Mouse (Mus musculus): ENCODE measurements around the gene Gosr2.
A peak's percentile ranks its signal among the peaks of the same experiment; 100 is the strongest.
"Not testable (repeated sequence)": the region's sequence is repeated elsewhere in the genome, so short reads cannot be mapped to it uniquely, and the experiment has no call there.

Gene Gosr2

DNA sequence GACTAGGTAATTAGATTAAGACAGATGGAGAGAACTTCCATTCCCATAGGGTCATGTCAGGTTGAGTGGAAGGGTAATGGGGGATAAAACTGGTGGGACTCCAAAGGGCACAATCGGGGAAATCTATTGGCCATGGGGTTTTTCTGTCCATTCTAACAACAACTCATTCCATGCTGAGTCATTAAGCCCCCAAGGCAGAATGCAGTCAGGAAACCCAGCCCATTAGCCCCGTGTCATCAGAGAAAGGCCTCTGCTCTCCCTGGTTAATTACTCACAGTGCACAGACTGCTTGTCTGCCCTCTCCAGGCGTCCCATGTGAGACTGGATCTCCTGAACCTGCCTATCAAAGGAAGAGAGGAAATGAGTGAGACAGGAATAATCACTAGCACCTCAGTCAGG lies 8.7 kb downstream of the Gosr2 start:
- DNase-seq (ENCODE audit: low read depth, low spot score), result no peak

DNA sequence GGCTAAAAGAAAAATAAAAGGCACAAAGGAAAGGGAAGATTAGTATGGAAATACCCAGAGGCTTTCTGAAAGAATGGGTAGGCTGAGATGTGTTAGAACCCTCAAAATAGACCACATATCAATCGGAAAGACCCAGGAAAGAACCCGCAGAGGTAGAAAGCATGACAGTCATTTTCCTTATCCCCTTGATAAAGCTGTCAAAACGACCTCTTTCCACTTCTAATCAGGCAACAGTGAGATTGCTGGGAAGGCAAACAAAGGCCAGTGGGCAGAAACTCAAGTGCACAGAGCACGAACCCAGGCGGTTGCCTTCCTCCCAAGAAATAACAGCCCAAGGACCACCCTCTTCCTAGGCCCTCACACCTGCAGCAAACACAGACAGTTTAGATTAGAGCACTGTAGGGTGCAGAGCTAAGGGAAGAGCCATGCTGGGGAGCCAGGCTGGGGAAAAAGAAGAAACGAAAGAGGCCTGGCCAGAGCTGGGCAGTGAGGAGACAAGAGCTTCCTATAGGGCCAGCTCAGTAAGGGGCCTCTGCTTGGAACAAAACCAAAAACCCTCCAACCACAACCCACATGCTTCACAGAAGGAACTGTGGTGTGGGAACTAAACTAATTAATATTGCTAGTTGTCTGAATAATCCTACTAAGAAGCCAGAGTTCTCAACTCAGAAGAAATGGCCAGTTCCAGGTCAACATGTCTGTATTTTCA lies 9.3 kb downstream of the Gosr2 start:
- no peak for DNase-seq (ENCODE audit: low read depth, low spot score)

DNA sequence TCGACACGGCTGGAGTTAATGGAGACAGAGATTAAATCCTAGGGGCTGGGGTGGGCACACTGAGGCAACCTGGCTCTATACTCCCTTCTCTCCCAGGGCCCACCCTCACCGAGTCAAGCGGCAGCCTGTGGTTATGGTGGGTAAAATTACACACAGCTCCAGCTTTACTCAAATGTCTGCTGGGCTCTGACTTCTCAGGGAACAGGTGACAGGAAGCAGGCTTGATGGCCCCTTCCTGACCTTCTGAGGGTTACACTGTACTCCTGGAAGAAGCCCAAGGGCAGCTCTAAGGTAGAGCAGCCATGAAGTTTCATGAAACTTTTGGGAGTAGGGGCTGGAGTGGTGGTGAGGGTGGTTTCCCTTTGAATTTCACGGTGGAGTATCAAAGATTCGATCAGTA lies 11.0 kb downstream of the Gosr2 start:
- no peak for DNase-seq (ENCODE audit: low read depth, low spot score)

GRCm38 (mm10) chr11:103685261-103685736 lies 12.4 kb downstream of the Gosr2 start:
- no peak for DNase-seq (ENCODE audit: low read depth, low spot score)

GRCm38 (mm10) chr11:103683667-103684334 lies 13.9 kb downstream of the Gosr2 start:
- DNase-seq (ENCODE audit: low read depth, low spot score), result no peak

DNA sequence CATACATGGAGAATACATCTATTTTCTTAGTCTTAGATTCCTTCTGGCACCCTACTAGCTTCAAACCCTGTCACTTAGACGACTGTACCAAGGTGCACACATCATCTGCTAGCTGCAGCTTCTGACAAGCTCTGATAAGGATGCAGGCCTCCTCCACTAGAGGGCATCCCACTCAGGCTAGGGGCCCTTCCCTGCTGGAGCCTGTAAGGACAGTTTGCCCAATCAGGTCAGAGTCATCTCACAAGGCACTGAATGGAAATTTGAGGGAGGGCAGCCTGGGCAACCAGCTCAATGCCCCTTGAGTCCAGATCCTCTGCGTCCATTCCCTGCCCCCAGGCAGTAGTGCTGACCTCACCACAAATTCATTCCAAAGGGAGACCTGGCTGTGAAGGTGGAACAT lies 20.7 kb downstream of the Gosr2 start:
- not testable (repeated sequence) for DNase-seq (ENCODE audit: low read depth, low spot score)

- DNase-seq (ENCODE audit: low read depth, low spot score), result peak; percentile 53
Measured at GRCm38 (mm10) chr11:103675556-103675955, 22.1 kb downstream of the Gosr2 start.

DNA sequence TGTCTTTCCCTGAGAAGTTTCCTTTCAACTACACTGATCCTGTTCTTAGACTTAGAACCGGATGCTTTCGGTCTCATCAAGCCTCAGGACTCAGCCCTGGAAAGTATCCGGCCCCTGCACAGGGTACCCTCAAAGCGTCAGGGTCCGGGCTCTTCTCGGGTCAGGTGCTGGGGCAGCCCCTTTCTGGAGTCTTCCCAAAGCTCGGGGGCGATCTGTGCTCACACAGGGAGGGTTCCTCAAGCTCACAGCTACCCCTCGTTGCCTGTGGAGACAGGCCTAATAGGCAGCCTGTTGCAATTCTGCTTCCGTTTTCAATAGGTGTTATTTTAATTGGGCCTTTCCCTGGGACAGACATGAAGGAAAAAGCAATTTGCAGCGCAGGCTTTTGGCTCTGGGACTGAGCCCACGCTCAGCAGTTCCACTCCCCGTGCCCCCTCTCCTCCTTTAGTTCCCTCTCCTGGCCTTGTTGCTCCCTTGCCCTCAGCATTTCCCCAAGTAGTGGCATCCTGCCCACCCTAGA lies 30.7 kb downstream of the Gosr2 start:
- no peak for DNase-seq (ENCODE audit: low read depth, low spot score)

DNA sequence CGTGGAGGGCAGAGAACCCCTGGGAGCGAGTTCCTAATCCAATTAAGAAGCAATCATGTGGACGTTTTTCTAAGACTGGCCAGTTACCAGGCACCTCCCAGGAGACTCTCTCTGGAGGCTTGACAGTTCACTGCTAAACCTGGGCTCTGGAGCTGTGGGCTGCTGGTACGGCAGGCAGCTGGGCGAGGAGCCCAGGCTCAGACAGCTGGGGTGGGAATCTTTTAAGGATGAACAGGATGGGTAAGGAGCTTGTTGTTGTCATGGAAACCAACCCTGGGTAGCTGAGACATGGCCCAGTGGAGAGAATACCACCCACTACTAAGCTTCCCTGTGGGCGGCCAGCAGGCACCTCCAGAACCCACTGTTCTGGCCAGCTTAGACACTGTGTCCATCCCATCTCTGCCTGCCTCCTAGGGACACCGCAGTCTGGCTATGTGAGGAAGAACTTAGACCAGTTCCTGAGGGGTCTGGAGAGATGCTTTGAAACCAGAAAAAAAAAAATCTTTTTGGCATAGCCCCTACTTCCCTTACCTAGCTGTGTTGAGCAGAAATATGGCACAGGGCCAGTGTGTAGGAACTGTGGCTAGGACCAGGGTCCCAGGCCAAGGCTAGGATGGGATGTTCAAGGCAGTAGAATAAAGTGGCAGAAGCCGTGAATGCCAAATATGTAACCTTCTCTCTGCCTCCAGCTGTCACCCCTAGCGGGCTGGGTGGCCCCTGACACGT lies 31.4 kb downstream of the Gosr2 start:
- no peak for DNase-seq (ENCODE audit: low read depth, low spot score)

DNA sequence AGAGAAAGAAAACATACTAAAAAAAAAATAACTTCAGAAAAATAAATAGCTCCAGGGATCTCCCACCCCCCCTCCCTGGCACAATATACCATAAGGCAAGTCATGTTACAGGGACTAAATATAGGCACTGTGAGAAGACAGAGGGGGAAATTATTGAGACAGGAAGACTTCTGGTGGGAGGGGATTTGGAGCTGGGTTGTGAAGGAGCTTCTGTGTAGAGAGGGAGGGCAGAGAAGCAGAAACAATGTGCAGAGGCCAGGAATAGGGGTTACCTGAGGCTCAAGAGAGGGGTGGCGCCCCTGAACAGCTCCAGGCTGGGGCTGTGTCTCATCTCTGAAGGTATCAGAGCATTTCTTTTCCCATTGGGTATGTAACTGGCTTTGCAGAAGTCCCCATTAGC lies 32.0 kb downstream of the Gosr2 start:
- no peak for DNase-seq (ENCODE audit: low read depth, low spot score)

- no peak for DNase-seq (ENCODE audit: low read depth, low spot score)
Measured at GRCm38 (mm10) chr11:103663119-103663518, 34.6 kb downstream of the Gosr2 start.

GRCm38 (mm10) chr11:103662546-103662945 lies 35.2 kb downstream of the Gosr2 start:
- DNase-seq (ENCODE audit: low read depth, low spot score), result no peak

DNA sequence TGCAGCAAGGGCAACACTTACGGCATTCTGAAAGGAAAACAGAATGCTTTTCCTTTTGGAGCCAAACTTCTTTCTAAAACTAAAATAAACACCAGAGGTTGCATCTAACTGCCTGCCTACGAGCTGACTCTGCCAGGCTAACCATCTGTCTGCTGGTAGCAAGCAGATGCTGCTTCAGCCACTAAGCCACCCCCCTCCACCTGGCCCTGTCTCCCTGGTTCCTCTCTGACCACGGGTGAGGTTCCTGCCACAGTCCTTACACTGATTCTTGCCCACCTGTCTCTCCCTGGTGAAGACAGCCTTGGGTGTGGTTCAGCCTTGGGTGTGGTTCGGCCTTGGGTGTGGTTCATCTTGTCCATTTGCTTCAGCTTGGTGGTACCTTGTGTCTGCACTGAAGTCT lies 35.8 kb downstream of the Gosr2 start:
- DNase-seq (ENCODE audit: low read depth, low spot score), result no peak

DNA sequence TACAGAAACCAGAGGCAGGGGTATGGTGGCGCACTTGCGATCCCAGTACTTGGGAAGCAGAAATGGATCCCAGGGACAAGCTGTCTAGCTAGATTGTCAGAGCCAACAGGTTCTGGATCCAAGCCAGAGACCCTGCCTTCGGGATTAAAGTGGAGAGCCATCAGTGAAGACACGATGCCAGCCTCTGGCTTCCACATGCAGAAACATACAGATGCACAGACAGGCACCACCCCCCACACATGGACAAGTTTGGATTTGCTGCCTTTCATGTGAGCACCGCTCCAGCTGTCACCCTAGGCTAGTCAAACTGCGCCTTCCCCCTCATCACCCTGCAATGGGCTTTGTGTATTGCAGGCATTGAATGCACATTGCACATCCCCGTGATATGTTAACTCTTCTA lies 39.5 kb downstream of the Gosr2 start:
- DNase-seq (ENCODE audit: low read depth, low spot score), result no peak

GRCm38 (mm10) chr11:103656520-103656919 lies 41.2 kb downstream of the Gosr2 start:
- no peak for DNase-seq (ENCODE audit: low read depth, low spot score)

DNA sequence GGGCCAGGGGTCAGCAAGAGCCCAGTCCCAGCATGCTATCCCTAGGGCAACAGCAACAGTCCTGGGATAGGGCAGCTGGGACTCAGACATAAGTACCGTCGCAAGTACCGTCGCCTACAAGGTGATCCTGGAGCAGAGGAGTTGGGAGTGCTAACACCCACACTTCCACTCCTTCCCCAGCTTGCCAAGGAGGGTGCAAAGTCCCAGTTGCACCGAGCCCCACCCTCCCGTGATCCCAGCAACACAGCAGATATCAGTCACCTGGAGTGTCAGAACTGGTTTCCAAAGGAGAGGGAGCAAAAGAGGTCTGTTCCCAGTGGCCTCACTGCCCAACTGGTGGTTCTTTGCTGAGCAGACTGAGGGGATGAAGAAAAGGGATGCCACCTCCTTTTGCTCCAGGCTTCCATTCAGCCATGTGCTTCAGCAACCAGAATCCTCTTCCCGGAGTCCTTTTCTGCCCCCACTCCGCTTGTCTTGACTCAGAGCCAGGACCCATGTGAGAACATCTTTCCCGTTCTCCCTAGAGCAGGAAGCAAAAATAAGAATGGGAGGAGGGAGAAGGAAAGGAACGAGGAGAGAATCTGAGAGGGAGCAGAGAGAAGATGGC lies 44.2 kb downstream of the Gosr2 start:
- DNase-seq (ENCODE audit: low read depth, low spot score), result no peak

GRCm38 (mm10) chr11:103651426-103651825 lies 46.3 kb downstream of the Gosr2 start:
- DNase-seq (ENCODE audit: low read depth, low spot score), result no peak

GRCm38 (mm10) chr11:103649983-103650493 lies 47.7 kb downstream of the Gosr2 start:
- no peak for DNase-seq (ENCODE audit: low read depth, low spot score)

- DNase-seq (ENCODE audit: low read depth, low spot score), result no peak
Measured at GRCm38 (mm10) chr11:103649301-103649982, 48.3 kb downstream of the Gosr2 start, which contains the start of gene Rprml. TSS of gene Rprml (plus strand) at chr11:103649570.

- DNase-seq (ENCODE audit: low read depth, low spot score), result no peak
Measured at GRCm38 (mm10) chr11:103648656-103649055, 49.0 kb downstream of the Gosr2 start.

Data from WW6 (cell line).